10 mouse cellular contexts compared by ENCODE assay signal in the genomic region with DNA sequence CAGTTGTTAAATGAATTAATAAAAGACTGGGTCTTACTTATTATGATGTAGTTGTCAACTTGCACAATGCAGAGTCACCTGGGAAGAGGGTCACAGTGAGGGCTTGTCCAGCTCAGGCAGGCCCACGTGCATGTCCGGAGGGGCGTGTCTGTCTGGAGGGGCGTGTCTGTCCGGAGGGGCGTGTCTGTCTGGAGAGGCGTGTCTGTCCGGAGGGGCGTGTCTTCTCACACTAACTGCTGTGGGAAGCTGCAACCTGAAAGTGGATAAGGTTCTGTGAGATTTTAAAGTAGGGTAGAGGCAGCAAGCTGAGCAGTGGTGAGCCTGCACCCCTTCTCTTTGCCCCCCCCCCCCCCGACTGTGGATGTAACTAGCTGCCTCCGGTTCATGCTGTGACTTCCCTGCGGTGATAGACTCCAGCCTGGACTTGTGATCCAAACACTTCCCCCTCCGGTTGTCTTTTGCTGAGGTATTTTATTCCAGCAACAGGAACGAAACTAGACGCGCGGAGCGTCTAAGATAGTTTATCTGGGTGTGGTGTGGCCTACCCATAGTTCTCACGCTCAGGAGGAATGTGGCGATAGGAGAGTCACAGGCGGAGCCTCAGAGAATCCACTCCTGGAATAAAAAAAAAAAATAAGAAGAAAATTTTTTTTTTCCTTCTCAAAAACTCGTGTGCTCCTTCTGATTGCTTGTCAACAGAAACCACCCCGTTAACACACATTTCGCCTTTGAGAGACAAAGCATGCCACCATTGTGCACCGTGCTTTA. TPM values are rescaled to one million over a fixed set of nuclear protein-coding genes. Genes with fewer than 3 reads are reported as not detected.
DNase-seq lines count a peak whose midpoint lies in the region; ATAC-seq and TF ChIP-seq lines count a peak whose summit lies in the region.
"Had no signal": no experiment of that assay in that cellular context is flagged by ENCODE, and none has a peak within 500 bp of the region (broad histone marks: within the 10 kb centered on the region; RNA-seq: fewer than 3 reads in every experiment).

No protein-coding gene starts in this region.

- TF ChIP-seq CTCF in midbrain, postnatal 0 days (IDR thresholded peaks at IDR 0.05), result no peak

- H3K4me1 ChIP-seq in midbrain, embryonic 10.5 days, result 0 out of 2 replicates have a peak, but pooled peaks cover 4% of the 10 kb centered on the region
- no peaks in the 10 kb centered on the region for H3K4me1 ChIP-seq in midbrain, postnatal 0 days (ENCODE audit: insufficient read depth, low read length)
- H3K4me1 ChIP-seq in embryonic facial prominence, embryonic 10.5 days, result 0 out of 2 replicates have a peak, but pooled peaks cover 10% of the 10 kb centered on the region
- H3K4me1 ChIP-seq in limb, embryonic 13.5 days, result 0 out of 2 replicates have a peak, but pooled peaks cover 3% of the 10 kb centered on the region
- no peaks in the 10 kb centered on the region for H3K4me1 ChIP-seq in stomach, embryonic 16.5 days (ENCODE audit: control insufficient read depth, insufficient read depth, low read length)

- H3K4me2 ChIP-seq in midbrain, postnatal 0 days (ENCODE audit: low read depth, low read length, poor library complexity, severe bottlenecking), result no peak overlapping the region
- no peak overlapping the region for H3K4me2 ChIP-seq in limb, embryonic 13.5 days (replicated peaks)
- H3K4me2 ChIP-seq in stomach, embryonic 16.5 days (ENCODE audit: low read depth, low read length), result peak overlapping the region; percentile 32
- H3K4me2 ChIP-seq: forebrain, embryonic 12.5 days had no signal

- no peak for ATAC-seq in midbrain, postnatal 0 days (ENCODE audit: low FRiP score)
- peak; percentile 36 for ATAC-seq in limb, embryonic 13.5 days (ENCODE audit: low FRiP score, low read depth)
- peak; percentile 86 for ATAC-seq in stomach, embryonic 16.5 days (ENCODE audit: insufficient read depth, low FRiP score)

- H3K36me3 ChIP-seq in midbrain, embryonic 10.5 days, result no peaks in the 10 kb centered on the region
- H3K36me3 ChIP-seq in midbrain, postnatal 0 days (ENCODE audit: insufficient read depth, low read length), result no peaks in the 10 kb centered on the region
- no peaks in the 10 kb centered on the region for H3K36me3 ChIP-seq in embryonic facial prominence, embryonic 10.5 days (replicated peaks)
- H3K36me3 ChIP-seq in limb, embryonic 13.5 days, result no peaks in the 10 kb centered on the region
- no peaks in the 10 kb centered on the region for H3K36me3 ChIP-seq in stomach, embryonic 16.5 days (ENCODE audit: control insufficient read depth, insufficient read depth, low read length)
- H3K36me3 ChIP-seq: forebrain, embryonic 12.5 days had no signal

- 62% methylated on average over 25 of the region's 25 CpGs for WGBS in midbrain, embryonic 10.5 days
- 60% methylated on average over 25 of the region's 25 CpGs for whole genome bisulfite sequencing in midbrain, postnatal 0 days
- WGBS in embryonic facial prominence, embryonic 10.5 days, result 61% methylated on average over 25 of the region's 25 CpGs
- 65% methylated on average over 25 of the region's 25 CpGs for WGBS in limb, embryonic 13.5 days
- WGBS in stomach, embryonic 16.5 days, result 57% methylated on average over 24 of the region's 25 CpGs

- H3K4me3 ChIP-seq in midbrain, embryonic 10.5 days, result no peak overlapping the region
- H3K4me3 ChIP-seq in midbrain, postnatal 0 days (ENCODE audit: low read depth, low read length), result no peak overlapping the region
- H3K4me3 ChIP-seq in embryonic facial prominence, embryonic 10.5 days, result no peak overlapping the region
- no peak overlapping the region for H3K4me3 ChIP-seq in limb, embryonic 13.5 days
- H3K4me3 ChIP-seq in stomach, embryonic 16.5 days (replicated peaks; ENCODE audit: low read length), result peak overlapping the region; percentile 16; the same call in 1 of the 2 replicates
- H3K4me3 ChIP-seq: forebrain, embryonic 12.5 days; myocyte had no signal

- H3K9ac ChIP-seq in midbrain, postnatal 0 days (replicated peaks; ENCODE audit: low read length, poor library complexity, severe bottlenecking), result no peak overlapping the region
- no peak overlapping the region for H3K9ac ChIP-seq in limb, embryonic 13.5 days
- no peak overlapping the region for H3K9ac ChIP-seq in stomach, embryonic 16.5 days (ENCODE audit: low read length)
- H3K9ac ChIP-seq: forebrain, embryonic 12.5 days had no signal

- no peak overlapping the region for H3K27ac ChIP-seq in midbrain, embryonic 10.5 days (replicated peaks)
- no peak overlapping the region for H3K27ac ChIP-seq in midbrain, postnatal 0 days (ENCODE audit: low read depth, low read length)
- H3K27ac ChIP-seq in embryonic facial prominence, embryonic 10.5 days (replicated peaks), result no peak overlapping the region
- H3K27ac ChIP-seq in limb, embryonic 13.5 days, result no peak overlapping the region
- peak overlapping the region; percentile 78 for H3K27ac ChIP-seq in stomach, embryonic 16.5 days (ENCODE audit: low read length)
- H3K27ac ChIP-seq: forebrain, embryonic 12.5 days had no signal

- no peaks in the 10 kb centered on the region for H3K9me3 ChIP-seq in midbrain, embryonic 10.5 days (replicated peaks)
- H3K9me3 ChIP-seq in midbrain, postnatal 0 days (ENCODE audit: low read length), result no peaks in the 10 kb centered on the region
- no peaks in the 10 kb centered on the region for H3K9me3 ChIP-seq in embryonic facial prominence, embryonic 10.5 days
- 0 out of 2 replicates have a peak, but pooled peaks cover 3% of the 10 kb centered on the region for H3K9me3 ChIP-seq in limb, embryonic 13.5 days
- no peaks in the 10 kb centered on the region for H3K9me3 ChIP-seq in stomach, embryonic 16.5 days (replicated peaks; ENCODE audit: control insufficient read depth, low read length)
- H3K9me3 ChIP-seq: forebrain, embryonic 12.5 days had no signal

- peaks cover 30% of the 10 kb centered on the region for H3K27me3 ChIP-seq in midbrain, embryonic 10.5 days (ENCODE audit: low read depth, poor library complexity, severe bottlenecking)
- H3K27me3 ChIP-seq in midbrain, postnatal 0 days (ENCODE audit: insufficient read depth, low read length), result no peaks in the 10 kb centered on the region
- H3K27me3 ChIP-seq in embryonic facial prominence, embryonic 10.5 days (replicated peaks; ENCODE audit: low read depth, poor library complexity, severe bottlenecking), result peaks cover 28% of the 10 kb centered on the region
- peaks cover 26% of the 10 kb centered on the region for H3K27me3 ChIP-seq in limb, embryonic 13.5 days
- peaks cover 10% of the 10 kb centered on the region; the same call in 1 of the 2 replicates for H3K27me3 ChIP-seq in stomach, embryonic 16.5 days (ENCODE audit: control insufficient read depth, insufficient read depth, low read length)

- peak; percentile 38 for DNase-seq in midbrain, embryonic 10.5 days (ENCODE audit: low spot score)
- DNase-seq in midbrain, postnatal 0 days (ENCODE audit: low spot score), result no peak
- DNase-seq in embryonic facial prominence, embryonic 10.5 days (ENCODE audit: low spot score), result peak; percentile 55
- no peak for DNase-seq in left cerebral cortex, postnatal 25 days (ENCODE audit: low spot score in 2 of 2)
- no peak for DNase-seq in cerebellum, adult 9-11 months
- DNase-seq in MN1 (ENCODE audit: low spot score), result no peak

- intact Hi-C loops in left cerebral cortex, postnatal 25 days (cut with DNase I), result loop anchor here (5.0 kb wide), 1 partner anchor 133 kb away; no protein-coding TSS in a partner anchor

RNA-seq across cellular contexts. Expression of a gene that starts 4.6 kb away (rescaled TPM):
- polyA plus RNA-seq in midbrain, embryonic 10.5 days (2016; fragmentation: Nextera tagmentation; extraction: Ambion mirVana), result 38.8 and 40.6 TPM in 2 replicates
- total RNA-seq in midbrain, postnatal 0 days (2014; rRNA removed), result 91.3 and 104 TPM in 2 replicates
- 68.6 and 73.3 TPM in 2 replicates for polyA plus RNA-seq in midbrain, postnatal 0 days (2015; fragmentation: Nextera tagmentation; extraction: Ambion mirVana)
- 32.8 and 38.2 TPM in 2 replicates for polyA plus RNA-seq in embryonic facial prominence, embryonic 10.5 days (2016; fragmentation: Nextera tagmentation; extraction: Ambion mirVana)
- polyA plus RNA-seq in limb, embryonic 13.5 days (2015; fragmentation: Nextera tagmentation; extraction: Ambion mirVana), result 33.7 and 35.8 TPM in 2 replicates
- 19.6 and 21.6 TPM in 2 replicates for polyA plus RNA-seq in stomach, embryonic 16.5 days (2015; fragmentation: Nextera tagmentation; extraction: Ambion mirVana)
- 10 to 100 TPM; 60.4 to 63.9 TPM for total RNA-seq in left cerebral cortex, postnatal 25 days (2021)

RNA-seq across cellular contexts. Expression of a gene that starts 10.3 kb away (rescaled TPM):
- 1.5 and 2.1 TPM in 2 replicates for polyA plus RNA-seq in midbrain, embryonic 10.5 days (2016; fragmentation: Nextera tagmentation; extraction: Ambion mirVana)
- total RNA-seq in midbrain, postnatal 0 days (2014; rRNA removed), result 2.1 and 3.5 TPM in 2 replicates
- polyA plus RNA-seq in midbrain, postnatal 0 days (2015; fragmentation: Nextera tagmentation; extraction: Ambion mirVana), result 0.43 and 0.70 TPM in 2 replicates
- polyA plus RNA-seq in embryonic facial prominence, embryonic 10.5 days (2016; fragmentation: Nextera tagmentation; extraction: Ambion mirVana), result 5.0 and 5.6 TPM in 2 replicates
- polyA plus RNA-seq in limb, embryonic 13.5 days (2015; fragmentation: Nextera tagmentation; extraction: Ambion mirVana), result 2.6 and 2.8 TPM in 2 replicates
- polyA plus RNA-seq in stomach, embryonic 16.5 days (2015; fragmentation: Nextera tagmentation; extraction: Ambion mirVana), result 17.8 and 20.3 TPM in 2 replicates
- 1 to 10 TPM; 2.7 to 3.4 TPM for total RNA-seq in left cerebral cortex, postnatal 25 days (2021)
- polyA plus RNA-seq: myocyte had no signal

Comparison
In these comparisons a context has a peak if more than half of its experiments do, and no peak if none do; other contexts are left out.
1. DNase-seq: peak in midbrain, embryonic 10.5 days (single experiment) and embryonic facial prominence, embryonic 10.5 days (single experiment); none in midbrain, postnatal 0 days (single experiment), left cerebral cortex, postnatal 25 days (0 of 2), cerebellum, adult 9-11 months (single experiment) and MN1 (single experiment).